Mouse (Mus musculus): ENCODE results near the gene Acnat2.
"Not testable (repeated sequence)": the region's sequence is repeated elsewhere in the genome, so short reads cannot be mapped to it uniquely, and the experiment has no call there.

Gene Acnat2

GRCm38 (mm10) chr4:49407957-49408356 lies at the start of gene Acnat2:
TSS of gene Acnat2 (minus strand) at chr4:49408151.
- DNase-seq (ENCODE audit: low read depth in 2 of 2, low spot score in 2 of 2), result not testable (repeated sequence)

DNA sequence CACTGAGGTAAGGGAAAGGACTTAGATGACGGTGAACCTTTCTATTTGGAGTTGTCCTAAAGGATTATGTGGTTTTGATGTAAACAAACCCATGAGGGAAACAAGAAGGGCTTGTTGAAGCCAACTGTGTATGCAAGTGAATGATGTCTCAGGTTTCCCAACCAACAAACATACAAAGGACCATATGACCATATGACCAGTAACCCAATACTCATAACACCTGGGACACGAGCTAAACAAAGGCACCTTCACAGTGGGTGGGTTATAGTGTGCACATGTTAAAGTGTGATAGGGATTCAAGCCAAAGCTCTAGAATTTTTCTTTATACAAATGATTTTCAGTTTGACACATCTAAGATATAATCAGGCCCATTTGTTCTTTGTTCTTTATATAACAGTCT lies 48.2 kb upstream of the Acnat2 start:
- no peak for DNase-seq (ENCODE audit: low read depth in 2 of 2, low spot score in 2 of 2)

GRCm38 (mm10) chr4:49451848-49452551 lies 44.0 kb upstream of the Acnat2 start:
- no peak for DNase-seq (ENCODE audit: low read depth in 2 of 2, low spot score in 2 of 2)

GRCm38 (mm10) chr4:49451133-49451847 lies 43.3 kb upstream of the Acnat2 start:
- not testable (repeated sequence) for DNase-seq (ENCODE audit: low read depth in 2 of 2, low spot score in 2 of 2)

DNA sequence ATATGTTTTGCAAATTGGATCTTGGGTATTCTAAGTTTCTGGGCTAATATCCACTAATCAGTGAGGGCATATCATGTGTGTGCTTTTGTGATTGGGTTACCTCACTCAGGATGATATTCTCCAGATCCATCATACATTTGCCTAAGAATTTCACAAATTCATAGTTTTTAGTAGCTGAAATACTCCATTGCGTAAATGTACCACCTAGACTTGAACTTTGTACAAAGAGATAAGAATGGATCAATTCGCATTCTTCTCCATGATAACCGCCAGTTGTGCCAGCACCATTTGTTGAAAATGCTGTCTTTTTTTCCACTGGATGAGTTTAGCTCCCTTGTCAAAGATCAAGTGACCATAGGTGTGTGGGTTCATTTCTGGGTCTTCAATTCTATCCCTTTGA lies 29.0 kb upstream of the Acnat2 start:
- not testable (repeated sequence) for DNase-seq (ENCODE audit: low read depth in 2 of 2, low spot score in 2 of 2)

GRCm38 (mm10) chr4:49410151-49410550 lies 2.2 kb upstream of the Acnat2 start:
- DNase-seq (ENCODE audit: low read depth in 2 of 2, low spot score in 2 of 2), result not testable (repeated sequence)

DNA sequence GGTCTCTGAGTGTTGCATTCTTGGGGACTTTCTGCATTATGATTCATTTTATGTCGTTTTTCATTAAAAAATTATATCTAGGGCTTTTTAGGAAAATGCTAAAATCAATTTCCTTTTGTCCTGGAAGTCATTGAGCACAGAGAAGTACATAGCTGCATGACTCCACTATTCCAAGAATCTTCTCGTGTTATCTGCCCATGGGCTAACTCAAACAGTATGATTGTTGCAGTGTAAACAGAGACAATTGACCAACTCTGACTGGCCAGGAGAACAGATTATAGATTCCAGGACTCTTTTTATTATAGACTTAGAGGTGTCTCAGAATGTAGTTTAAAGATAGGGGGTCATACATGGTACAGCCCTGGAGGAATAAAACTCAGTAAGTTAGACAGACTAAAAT lies 21.1 kb downstream of the Acnat2 start:
- DNase-seq (ENCODE audit: low read depth in 2 of 2, low spot score in 2 of 2), result no peak

DNA sequence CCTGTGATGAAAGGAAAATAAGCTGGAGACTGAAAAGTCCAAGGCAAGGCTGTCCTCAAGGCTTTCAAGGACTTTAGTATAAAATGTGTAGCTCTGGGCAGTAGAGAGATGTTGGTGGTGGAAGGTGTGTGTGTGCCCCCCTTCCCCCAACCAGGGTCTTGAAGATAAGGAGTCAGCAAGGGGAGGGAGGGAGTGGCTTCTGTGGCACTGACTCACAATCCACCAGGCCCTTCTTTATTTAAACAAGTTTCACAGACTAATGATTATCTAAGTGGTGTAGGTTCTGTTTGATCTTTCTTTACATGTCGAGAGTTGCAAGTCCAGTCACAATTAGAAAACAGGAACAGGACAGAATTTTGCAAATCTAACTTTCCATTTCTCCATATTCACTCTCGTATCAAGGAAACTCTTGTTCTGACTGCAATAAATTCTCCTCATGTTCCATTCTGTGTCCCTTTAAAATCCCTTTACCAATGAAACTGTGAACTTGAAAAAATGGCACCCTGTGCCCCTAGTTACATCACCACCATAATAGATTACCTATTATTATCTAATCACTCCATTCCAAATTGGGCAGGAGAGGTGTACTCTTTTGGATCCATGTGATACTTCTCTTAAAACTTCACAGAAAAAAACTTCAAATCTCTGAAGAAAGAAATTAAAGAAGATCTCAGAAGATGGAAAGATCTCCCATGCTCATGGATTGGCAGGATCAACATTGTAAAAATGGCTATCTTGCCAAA lies 24.2 kb downstream of the Acnat2 start:
- not testable (repeated sequence) for DNase-seq (ENCODE audit: low read depth in 2 of 2, low spot score in 2 of 2)

DNA sequence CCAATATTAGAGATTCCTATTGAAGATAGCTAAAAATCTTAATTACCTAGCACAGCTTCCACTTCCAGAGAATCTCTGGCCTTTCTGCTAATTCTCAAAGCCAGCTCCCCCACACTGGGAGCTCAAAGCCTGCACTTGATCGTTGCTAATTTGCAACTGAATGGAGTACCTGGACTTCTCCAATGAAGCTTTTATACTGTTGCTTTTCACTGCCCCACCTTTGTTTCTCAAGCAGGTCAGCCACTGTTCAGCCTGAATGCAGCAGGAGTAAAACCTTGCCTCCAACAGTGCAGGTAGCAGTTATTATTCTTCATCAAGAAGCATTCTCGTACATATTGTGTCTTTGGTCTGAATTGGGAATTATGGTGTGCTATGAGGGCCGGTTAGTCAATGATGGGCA lies 39.9 kb downstream of the Acnat2 start:
- DNase-seq (ENCODE audit: low read depth in 2 of 2, low spot score in 2 of 2), result not testable (repeated sequence)

- DNase-seq (ENCODE audit: low read depth in 2 of 2, low spot score in 2 of 2), result no peak
Observed at GRCm38 (mm10) chr4:49357097-49357496, 50.9 kb downstream of the Acnat2 start.

GRCm38 (mm10) chr4:49350470-49350869 lies 57.5 kb downstream of the Acnat2 start:
- DNase-seq (ENCODE audit: low read depth in 2 of 2, low spot score in 2 of 2), result no peak

- no peak for DNase-seq (ENCODE audit: low read depth in 2 of 2, low spot score in 2 of 2)
Observed at GRCm38 (mm10) chr4:49348677-49349076, 59.3 kb downstream of the Acnat2 start.

GRCm38 (mm10) chr4:49348001-49348400 lies 60.0 kb downstream of the Acnat2 start:
- not testable (repeated sequence) for DNase-seq (ENCODE audit: low read depth in 2 of 2, low spot score in 2 of 2)

DNA sequence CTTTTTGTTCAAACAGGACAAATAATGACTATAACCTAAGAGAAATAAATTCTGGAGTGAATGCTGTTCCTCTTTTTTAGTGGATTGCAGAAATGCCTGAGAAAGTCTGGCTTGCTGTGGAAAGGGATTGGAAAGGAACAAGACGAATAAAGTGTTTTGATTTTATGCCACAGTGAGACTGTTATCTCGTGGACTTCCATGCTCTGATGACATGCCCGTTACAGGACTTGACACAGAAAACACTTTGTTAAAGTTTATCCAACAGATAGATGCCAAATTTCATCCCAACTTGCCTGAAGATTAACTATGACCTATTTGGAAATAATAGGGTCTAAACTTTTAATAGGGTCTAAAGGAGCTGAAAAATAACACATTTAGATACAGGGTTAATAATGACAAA lies 67.9 kb downstream of the Acnat2 start:
- not testable (repeated sequence) for DNase-seq (ENCODE audit: low read depth in 2 of 2, low spot score in 2 of 2)

DNA sequence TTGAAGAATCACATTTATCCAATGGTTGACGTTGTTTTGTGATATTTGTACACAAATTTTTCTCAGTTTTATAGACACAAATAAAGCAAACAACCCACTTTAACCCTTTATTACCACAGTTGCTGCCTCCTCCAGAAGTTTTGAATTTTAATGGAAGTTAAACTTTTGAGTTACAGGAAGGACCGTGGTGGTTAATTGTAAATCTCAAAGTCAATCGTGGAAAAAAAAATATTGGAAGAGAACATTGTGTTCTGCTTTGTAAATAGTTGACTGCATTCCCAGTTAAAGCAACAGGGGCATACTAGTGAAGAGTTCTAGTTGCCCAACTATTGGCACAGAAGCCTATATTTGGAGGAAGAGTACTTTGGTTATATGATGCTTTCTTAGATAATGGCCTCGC lies 70.0 kb downstream of the Acnat2 start:
- DNase-seq (ENCODE audit: low read depth in 2 of 2, low spot score in 2 of 2), result not testable (repeated sequence)
